Mouse (Mus musculus): Measurements from ENCODE around the gene Ryr3.

DNA sequence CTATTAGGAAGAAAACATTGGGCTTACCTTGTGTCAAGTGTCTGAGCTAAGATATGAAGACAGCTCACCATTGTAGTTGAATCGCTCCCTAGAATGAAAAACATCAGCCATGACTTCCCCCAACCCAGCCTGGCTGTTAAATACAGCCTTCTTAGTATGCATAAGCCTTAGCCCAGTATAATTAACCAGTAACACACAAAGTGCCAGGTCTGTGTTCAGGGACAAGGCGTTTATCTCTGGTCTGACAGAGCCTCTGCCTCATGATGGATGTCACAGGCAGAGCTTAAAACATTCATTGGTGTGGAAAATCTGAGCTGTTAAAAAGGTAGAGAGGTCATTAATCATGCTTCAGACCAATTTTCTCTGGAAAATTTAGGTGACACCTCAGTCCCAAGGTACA, 484.0 kb downstream of the Ryr3 start:
- no peak for TF ChIP-seq CTCF (IDR thresholded peaks at IDR 0.05; ENCODE audit: extremely low read depth, insufficient read length, insufficient replicate concordance, low read depth, low read length)
- TF ChIP-seq POLR2A (IDR thresholded peaks at IDR 0.05; ENCODE audit: low read depth, low read length) = no peak

Data from small intestine, adult 2 months (tissue).